Mouse (Mus musculus) intestine, embryonic 14.5 days (tissue): ENCODE data around the gene Spsb2. TPM values are rescaled to one million over a fixed set of nuclear protein-coding genes. Genes with fewer than 3 reads are reported as not detected.

ENCODE experiments used
- ATAC-seq: fragments of 200-750 bp; cut with Nextera tagmentation; replicated peaks from 2 replicates; pipeline ENCODE4 v1.8.0; 2017; ENCODE audit warnings: low read depth, moderate number of reproducible peaks, moderate TSS enrichment, moderate library complexity; ENCODE audit not compliant: low FRiP score, low TSS enrichment
- DNase-seq: peaks from one replicate; pipeline ENCODE4 v3.0.0-alpha.2; 2018; ENCODE audit warnings: low spot score
- H3K27ac ChIP-seq: fragments of 300-500 bp; sonication (generic); 2 replicates; pipeline ENCODE4 v1.5.1; 2014; ENCODE audit warnings: low read depth, mild to moderate bottlenecking, control low read depth
- H3K27me3 ChIP-seq: fragments of 300-500 bp; sonication (generic); replicated peaks from 2 replicates; pipeline ENCODE4 v1.6.1; 2014; ENCODE audit warnings: low read length, control low read depth; ENCODE audit not compliant: control insufficient read depth, insufficient read depth
- H3K36me3 ChIP-seq: fragments of 300-500 bp; sonication (generic); 2 replicates; pipeline ENCODE4 v1.6.1; 2014; ENCODE audit warnings: low read length, control low read depth; ENCODE audit not compliant: control insufficient read depth, insufficient read depth
- H3K4me1 ChIP-seq: fragments of 300-500 bp; sonication (generic); replicated peaks from 2 replicates; pipeline ENCODE4 v1.6.1; 2014; ENCODE audit warnings: low read length, control low read depth, mixed read lengths; ENCODE audit not compliant: control insufficient read depth, insufficient read depth
- H3K4me2 ChIP-seq: fragments of 300-500 bp; sonication (generic); 2 replicates; pipeline ENCODE4 v1.6.1; 2014; ENCODE audit warnings: low read length
- H3K4me3 ChIP-seq: fragments of 300-500 bp; sonication (generic); 2 replicates; pipeline ENCODE4 v1.5.1; 2014; ENCODE audit warnings: low read depth, low read length, control low read depth, mixed read lengths
- H3K9ac ChIP-seq: fragments of 300-500 bp; sonication (generic); 2 replicates; pipeline ENCODE4 v1.6.1; 2014; ENCODE audit warnings: mild to moderate bottlenecking, low read length
- H3K9me3 ChIP-seq: fragments of 300-500 bp; sonication (generic); 2 replicates; pipeline ENCODE4 v1.6.1; 2016; ENCODE audit warnings: low read length, control low read depth; ENCODE audit not compliant: control insufficient read depth
- WGBS: fragments of 180-500 bp; shearing (Covaris S2); extraction: QIAGEN DNeasy Blood & Tissue Kit; methylation state at CpG from one replicate; pipeline ENCODE4 v1.1.7; 2014; 5-methylcytosine and 5-hydroxymethylcytosine counted together
- polyA plus RNA-seq: library from polyadenylated mRNA; unstranded; fragments of >200 nt; fragmentation: Nextera tagmentation; extraction: Ambion mirVana; gene quantifications from 2 replicates; pipeline ENCODE4 v1.2.1, GENCODE M21; 2014

Spsb2 gene
- polyA plus RNA-seq, 1 experiment from 2014 or later, result 7.3 TPM

GRCm38 (mm10) chr6:124811403-124811665 lies 2.9 kb downstream of the Spsb2 start:
- DNase-seq, result no peak
- Histone ChIP-seq H3K9me3 (no peaks in the 10 kb centered on the region), H3K4me1 (peaks cover 38% of the 10 kb centered on the region), H3K36me3 (peaks cover 40% of the 10 kb centered on the region), H3K4me3 (no peak overlapping the region), H3K27ac (no peak overlapping the region), H3K4me2 (no peak overlapping the region), H3K27me3 (no peaks in the 10 kb centered on the region), H3K9ac (no peak overlapping the region)
- ATAC-seq, result no peak
- WGBS, result 83% methylated on average over 4 of the region's 4 CpGs

GRCm38 (mm10) chr6:124811701-124812560 lies 3.5 kb downstream of the Spsb2 start:
- Histone ChIP-seq H3K4me2 (peak overlapping the region; percentile 95), H3K9ac (peak overlapping the region; percentile 84), H3K4me1 (peaks cover 35% of the 10 kb centered on the region), H3K9me3 (no peaks in the 10 kb centered on the region), H3K27me3 (no peaks in the 10 kb centered on the region), H3K4me3 (peak overlapping the region; percentile 71), H3K27ac (no peak overlapping the region; the same call in 1 of the 2 replicates), H3K36me3 (peaks cover 46% of the 10 kb centered on the region)
- no peak for DNase-seq
- ATAC-seq, result no peak
- 73% methylated on average over 24 of the region's 24 CpGs for WGBS

- DNase-seq (no peak), ATAC-seq (no peak)
- 17% methylated on average over 9 of the region's 9 CpGs for WGBS
These were observed 4.4 kb downstream of the Spsb2 start for GRCm38 (mm10) chr6:124812848-124813247.

GRCm38 (mm10) chr6:124813496-124813895 lies 5.0 kb downstream of the Spsb2 start:
- ATAC-seq (peak; percentile 61), DNase-seq (peak; percentile 89)
- under 1% methylated on average over 18 of the region's 18 CpGs for WGBS
- Histone ChIP-seq H3K4me1 (peaks cover 32% of the 10 kb centered on the region), H3K9me3 (no peaks in the 10 kb centered on the region), H3K4me2 (peak overlapping the region; percentile 95), H3K9ac (peak overlapping the region; percentile 84), H3K27me3 (no peaks in the 10 kb centered on the region), H3K4me3 (peak overlapping the region; percentile 71), H3K27ac (peak overlapping the region; percentile 88), H3K36me3 (peaks cover 62% of the 10 kb centered on the region)

More at GRCm38 (mm10) chr6:124812848-124813247, 4.4 kb downstream of the Spsb2 start:
- Histone ChIP-seq H3K27me3 (no peaks in the 10 kb centered on the region), H3K4me3 (peak overlapping the region; percentile 71), H3K4me2 (peak overlapping the region; percentile 95), H3K9me3 (no peaks in the 10 kb centered on the region), H3K9ac (peak overlapping the region; percentile 84), H3K4me1 (peaks cover 35% of the 10 kb centered on the region), H3K36me3 (peaks cover 55% of the 10 kb centered on the region), H3K27ac (peak overlapping the region; percentile 88)

GRCm38 (mm10) chr6:124813933-124814332 lies 5.5 kb downstream of the Spsb2 start, which contains the start of gene Tpi1:
Gene Tpi1, minus strand, starts transcription at chr6:124814296.
- Histone ChIP-seq H3K4me3 (peak within 1 kb of the TSS; percentile 71), H3K36me3 (peaks cover 66% of the 10 kb centered on the region)
- ATAC-seq, result peak; percentile 85

GRCm38 (mm10) chr6:124814448-124814847 lies 6.0 kb downstream of the Spsb2 start:
- H3K4me3 ChIP-seq, result peak overlapping the region; percentile 71
- H3K4me1 ChIP-seq, result peaks cover 32% of the 10 kb centered on the region
- no peaks in the 10 kb centered on the region for H3K9me3 ChIP-seq
- 31% methylated on average over 8 of the region's 8 CpGs for WGBS
- H3K9ac ChIP-seq, result no peak overlapping the region
- DNase-seq (no peak), ATAC-seq (peak; percentile 30; the same call in 1 of the 2 replicates)
- H3K4me2 ChIP-seq, result peak overlapping the region; percentile 95
- 0 out of 2 replicates have a peak overlapping the region, but pooled peaks have one; percentile 1 for H3K27ac ChIP-seq
- no peaks in the 10 kb centered on the region for H3K27me3 ChIP-seq
- H3K36me3 ChIP-seq, result peaks cover 71% of the 10 kb centered on the region

More at GRCm38 (mm10) chr6:124813933-124814332, 5.5 kb downstream of the Spsb2 start, which contains the start of gene Tpi1:
- Histone ChIP-seq H3K4me1 (peaks cover 32% of the 10 kb centered on the region), H3K27me3 (no peaks in the 10 kb centered on the region), H3K27ac (peak within 1 kb of the TSS; percentile 88), H3K9me3 (no peaks in the 10 kb centered on the region), H3K9ac (peak within 1 kb of the TSS; percentile 84), H3K4me2 (peak within 1 kb of the TSS; percentile 95)
- WGBS, result under 1% methylated on average over 22 of the region's 22 CpGs
- DNase-seq, result peak; percentile 95

GRCm38 (mm10) chr6:124814858-124815774 lies 6.7 kb downstream of the Spsb2 start:
- H3K27me3 ChIP-seq, result no peaks in the 10 kb centered on the region
- H3K27ac ChIP-seq, result no peak overlapping the region

GRCm38 (mm10) chr6:124816611-124817010 lies 8.2 kb downstream of the Spsb2 start:
- no peak for ATAC-seq
- no peaks in the 10 kb centered on the region for H3K9me3 ChIP-seq
- 70% methylated on average over 4 of the region's 4 CpGs for WGBS

More at GRCm38 (mm10) chr6:124814858-124815774, 6.7 kb downstream of the Spsb2 start:
- H3K9ac ChIP-seq, result no peak overlapping the region
- DNase-seq (no peak), ATAC-seq (no peak)
- WGBS, result 67% methylated on average over 9 of the region's 9 CpGs
- H3K9me3 ChIP-seq, result no peaks in the 10 kb centered on the region
- peaks cover 77% of the 10 kb centered on the region for H3K36me3 ChIP-seq
- no peak overlapping the region for H3K4me2 ChIP-seq
- no peak overlapping the region for H3K4me3 ChIP-seq
- H3K4me1 ChIP-seq, result peaks cover 25% of the 10 kb centered on the region

More at GRCm38 (mm10) chr6:124816611-124817010, 8.2 kb downstream of the Spsb2 start:
- Histone ChIP-seq H3K9ac (no peak overlapping the region), H3K36me3 (peaks cover 78% of the 10 kb centered on the region), H3K27me3 (no peaks in the 10 kb centered on the region), H3K4me1 (peaks cover 21% of the 10 kb centered on the region), H3K4me2 (no peak overlapping the region), H3K4me3 (no peak overlapping the region), H3K27ac (no peak overlapping the region)
- DNase-seq, result no peak
